Mouse (Mus musculus) liver, embryonic 16.5 days (tissue): ENCODE data around the gene Pex7. TPM values are rescaled to one million over a fixed set of nuclear protein-coding genes. Genes with fewer than 3 reads are reported as not detected.

Experiments
- ATAC-seq: fragments of 200-750 bp; cut with Nextera tagmentation; 2 replicates; pipeline ENCODE4 v1.8.0; 2017; ENCODE audit warnings: low read depth, mild to moderate bottlenecking, moderate number of reproducible peaks, moderate library complexity
- H3K27ac ChIP-seq: fragments of 300-500 bp; sonication (generic); 2 replicates; pipeline ENCODE4 v1.5.1; 2014; ENCODE audit warnings: mild to moderate bottlenecking, low read length
- H3K27me3 ChIP-seq: fragments of 300-500 bp; sonication (generic); 2 replicates; pipeline ENCODE4 v1.6.1; 2014; ENCODE audit warnings: low read depth, low read length, mixed read lengths; ENCODE audit not compliant: control insufficient read depth, insufficient read depth
- H3K36me3 ChIP-seq: fragments of 300-500 bp; sonication (generic); 2 replicates; pipeline ENCODE4 v1.6.1; 2014; ENCODE audit warnings: mild to moderate bottlenecking; ENCODE audit not compliant: control insufficient read depth, insufficient read depth
- H3K4me1 ChIP-seq: fragments of 300-500 bp; sonication (generic); 2 replicates; pipeline ENCODE4 v1.6.1; 2014; ENCODE audit warnings: low read depth, low read length, mixed read lengths; ENCODE audit not compliant: control insufficient read depth
- H3K4me2 ChIP-seq: fragments of 300-500 bp; sonication (generic); 2 replicates; pipeline ENCODE4 v1.6.1; 2014; ENCODE audit warnings: low read depth, low read length, mixed read lengths
- H3K4me3 ChIP-seq: fragments of 300-500 bp; sonication (generic); 2 replicates; pipeline ENCODE4 v1.5.1; 2014; ENCODE audit warnings: low read depth, mild to moderate bottlenecking, low read length
- H3K9ac ChIP-seq: fragments of 300-500 bp; sonication (generic); 2 replicates; pipeline ENCODE4 v1.6.1; 2014; ENCODE audit warnings: low read depth, low read length
- H3K9me3 ChIP-seq: fragments of 300-500 bp; sonication (generic); replicated peaks from 2 replicates; pipeline ENCODE4 v1.6.1; 2016; ENCODE audit warnings: low read length; ENCODE audit not compliant: control insufficient read depth
- WGBS: fragments of 180-500 bp; shearing (Covaris S2); extraction: QIAGEN DNeasy Blood & Tissue Kit; methylation state at CpG from one replicate; pipeline ENCODE4 v1.1.7; 2014; ENCODE audit not compliant: insufficient replicate concordance; 5-methylcytosine and 5-hydroxymethylcytosine counted together
- polyA plus RNA-seq: library from polyadenylated mRNA; unstranded; fragments of >200 nt; fragmentation: Nextera tagmentation; extraction: Ambion mirVana; gene quantifications from 2 replicates; pipeline ENCODE4 v1.2.1, GENCODE M21; 2015

Pex7 gene
- polyA plus RNA-seq, 1 experiment from 2014 or later: 33.1 TPM

DNA sequence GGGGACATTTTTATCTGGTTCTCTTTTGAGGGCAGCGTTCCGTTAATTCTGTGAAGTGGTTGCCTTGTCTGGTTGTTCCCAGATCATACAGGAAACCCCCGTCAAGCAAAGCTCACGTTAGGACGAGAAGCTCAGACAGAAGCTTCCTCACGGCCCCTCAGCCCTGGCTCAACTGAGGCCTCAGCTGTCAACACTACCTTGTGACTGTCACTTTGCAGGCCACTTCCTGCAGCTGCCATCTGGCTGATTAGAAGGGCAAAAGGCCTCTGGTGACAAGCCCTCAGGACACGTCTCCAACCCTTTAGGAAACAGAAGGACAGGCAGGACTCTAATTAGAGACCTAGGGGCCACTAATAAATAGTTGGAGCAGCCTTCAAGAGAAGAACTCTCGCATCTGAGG, 92.1 kb downstream of the Pex7 start:
- no peak for ATAC-seq
- Histone ChIP-seq H3K4me3 (no peak overlapping the region), H3K4me2 (no peak overlapping the region), H3K9me3 (no peaks in the 10 kb centered on the region), H3K9ac (no peak overlapping the region), H3K4me1 (no peaks in the 10 kb centered on the region; the same call in 1 of the 2 replicates), H3K27me3 (peaks cover 6% of the 10 kb centered on the region; the same call in 1 of the 2 replicates), H3K36me3 (no peaks in the 10 kb centered on the region), H3K27ac (no peak overlapping the region)
- WGBS: 13% methylated on average over 8 of the region's 8 CpGs

DNA sequence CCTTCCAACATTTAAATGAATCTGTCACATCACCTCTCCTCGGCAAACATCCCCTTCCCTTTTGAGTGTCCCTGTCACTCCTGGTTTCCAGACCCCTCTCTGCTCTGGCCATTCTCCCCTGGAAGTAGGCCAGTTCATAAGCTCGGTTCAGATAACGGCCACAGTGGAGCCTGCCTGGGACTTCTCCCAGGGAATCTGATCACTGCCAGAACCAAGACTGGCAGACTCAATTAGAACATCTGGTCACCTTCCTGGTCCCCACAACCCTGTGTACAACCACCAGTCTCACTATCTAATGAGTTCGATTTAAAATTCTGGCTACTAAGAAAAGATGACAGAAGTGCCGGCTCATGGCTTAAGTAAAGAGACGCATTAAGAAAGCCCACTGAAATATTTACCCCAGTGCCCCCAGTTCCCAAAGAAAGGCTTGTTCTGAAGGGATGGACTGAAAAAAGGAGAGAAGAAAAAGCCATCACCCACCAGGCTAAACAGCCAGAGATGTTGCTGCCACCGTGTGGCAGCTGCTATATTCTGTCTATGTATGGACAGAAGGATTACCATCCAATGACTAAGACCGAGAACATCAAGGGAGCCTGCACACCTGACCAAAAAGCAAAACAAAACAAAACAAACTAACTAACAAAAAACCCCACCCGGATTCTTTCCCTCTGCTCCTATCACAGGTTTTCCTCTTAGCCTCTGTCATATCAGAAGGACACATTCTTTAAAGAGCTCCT, 95.9 kb downstream of the Pex7 start:
- no peak for ATAC-seq
- Histone ChIP-seq H3K27ac (no peak overlapping the region), H3K4me3 (no peak overlapping the region), H3K36me3 (no peaks in the 10 kb centered on the region), H3K9me3 (no peaks in the 10 kb centered on the region), H3K4me2 (no peak overlapping the region), H3K9ac (no peak overlapping the region), H3K4me1 (no peaks in the 10 kb centered on the region), H3K27me3 (no peaks in the 10 kb centered on the region)
- 50% methylated on average over 9 of the region's 9 CpGs for WGBS

DNA sequence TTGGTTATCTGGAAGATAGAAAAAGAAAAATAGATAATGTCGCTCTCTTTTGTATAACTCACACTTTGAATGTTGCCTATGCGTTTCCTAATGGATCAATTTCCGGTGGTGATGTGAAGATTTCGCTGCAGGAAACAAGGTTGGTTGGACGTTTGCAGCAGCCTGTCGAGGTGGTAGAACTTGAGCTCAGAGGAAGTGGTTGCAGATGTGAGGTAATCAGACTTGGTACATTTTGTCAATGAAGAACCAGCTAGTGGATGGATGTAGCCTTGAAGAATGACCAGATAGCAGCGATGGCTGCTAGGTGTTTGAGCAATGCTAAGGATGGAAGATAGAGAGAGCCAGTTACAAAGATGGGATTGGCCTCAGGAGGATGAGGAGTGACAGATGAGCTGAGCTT, 102.7 kb downstream of the Pex7 start:
- ATAC-seq: no peak

More for the DNA sequence above, 102.7 kb downstream of the Pex7 start:
- WGBS: 45% methylated on average over 7 of the region's 7 CpGs
- H3K4me3 ChIP-seq: no peak overlapping the region
- no peaks in the 10 kb centered on the region for H3K36me3 ChIP-seq
- no peaks in the 10 kb centered on the region for H3K9me3 ChIP-seq
- no peak overlapping the region for H3K4me2 ChIP-seq
- H3K27me3 ChIP-seq: no peaks in the 10 kb centered on the region
- no peak overlapping the region for H3K27ac ChIP-seq
- H3K9ac ChIP-seq: no peak overlapping the region
- no peaks in the 10 kb centered on the region for H3K4me1 ChIP-seq

Other genes with a start within 250 kb of the Pex7 start
- 0.07 TPM in 1 of 2 replicates, not detected in the other for gene Il20ra, start 195.1 kb downstream of the Pex7 start, polyA plus RNA-seq
- gene Slc35d3, start 56.2 kb downstream of the Pex7 start, polyA plus RNA-seq: 1.6 and 1.7 TPM in 2 replicates
- 0.69 and 0.83 TPM in 2 replicates for gene Map3k5, start 26.8 kb upstream of the Pex7 start, polyA plus RNA-seq
- 4.9 and 5.3 TPM in 2 replicates for gene Map7, start 240.8 kb upstream of the Pex7 start, polyA plus RNA-seq